Mouse (Mus musculus) limb, embryonic 14.5 days (tissue): ENCODE data around the gene Ces5a. TPM values are rescaled to one million over a fixed set of nuclear protein-coding genes. Genes with fewer than 3 reads are reported as not detected.

Experiments used
- ATAC-seq: fragments of 200-750 bp; cut with Nextera tagmentation; 2 replicates; pipeline ENCODE4 v1.8.0; 2017; ENCODE audit warnings: low read depth, moderate number of reproducible peaks, moderate TSS enrichment; ENCODE audit not compliant: low FRiP score
- DNase-seq: peaks from one replicate; pipeline ENCODE4 v3.0.0-alpha.2; 2015; ENCODE audit warnings: low spot score
- H3K27ac ChIP-seq: fragments of 300-500 bp; sonication (generic); replicated peaks from 2 replicates; pipeline ENCODE4 v1.5.1; 2014; ENCODE audit warnings: low read depth, mild to moderate bottlenecking, low read length, moderate library complexity, mixed read lengths
- H3K27me3 ChIP-seq: fragments of 300-500 bp; sonication (generic); 2 replicates; pipeline ENCODE4 v1.6.1; 2014; ENCODE audit warnings: low read length, mixed read lengths; ENCODE audit not compliant: control insufficient read depth, insufficient read depth
- H3K36me3 ChIP-seq: fragments of 300-500 bp; sonication (generic); 2 replicates; pipeline ENCODE4 v1.6.1; 2014; ENCODE audit warnings: mild to moderate bottlenecking, low read length, moderate library complexity, mixed read lengths; ENCODE audit not compliant: control insufficient read depth, insufficient read depth
- H3K4me1 ChIP-seq: fragments of 300-500 bp; sonication (generic); 2 replicates; pipeline ENCODE4 v1.6.1; 2014; ENCODE audit warnings: antibody characterized with exemption, low read length, mixed read lengths; ENCODE audit not compliant: control insufficient read depth, insufficient read depth
- H3K4me2 ChIP-seq: fragments of 300-500 bp; sonication (generic); replicated peaks from 2 replicates; pipeline ENCODE4 v1.6.1; 2014; ENCODE audit warnings: low read depth, mild to moderate bottlenecking, low read length, moderate library complexity; ENCODE audit not compliant: severe bottlenecking
- H3K4me3 ChIP-seq: fragments of 300-500 bp; sonication (generic); replicated peaks from 2 replicates; pipeline ENCODE4 v1.5.1; 2014; ENCODE audit warnings: low read length
- H3K9ac ChIP-seq: fragments of 300-500 bp; sonication (generic); 2 replicates; pipeline ENCODE4 v1.6.1; 2014; ENCODE audit warnings: mild to moderate bottlenecking, low read depth, low read length, moderate library complexity; ENCODE audit not compliant: severe bottlenecking
- H3K9me3 ChIP-seq: fragments of 300-500 bp; sonication (generic); 2 replicates; pipeline ENCODE4 v1.6.1; 2016; ENCODE audit warnings: low read length; ENCODE audit not compliant: control insufficient read depth
- POLR2A ChIP-seq: fragments of 200-500 bp; IDR thresholded peaks from 2 replicates; pipeline ENCODE4 v1.8.0; 2012; ENCODE audit warnings: inconsistent platforms, mild to moderate bottlenecking, moderate library complexity, borderline replicate concordance; ENCODE audit not compliant: insufficient read depth, insufficient read length; ENCODE audit errors: extremely low read depth
- WGBS: fragments of 180-500 bp; shearing (Covaris S2); extraction: QIAGEN DNeasy Blood & Tissue Kit; methylation state at CpG from one replicate; pipeline ENCODE4 v1.1.7; 2014; 5-methylcytosine and 5-hydroxymethylcytosine counted together
- polyA plus RNA-seq, 2 experiments: library from polyadenylated mRNA; depleted of rRNA in 1 of 2; stranded (reverse) in 1 of 2; unstranded in 1 of 2; fragments of >200 nt; fragmentation: Nextera tagmentation in 1 of 2; extraction: Ambion mirVana in 1 of 2; gene quantifications; 2 replicates each; pipeline versions ENCODE4 v1.2.1 to v1.2.3; 2012 to 2014

Gene Ces5a
- polyA plus RNA-seq (2012; rRNA removed): 0.15 and 0.17 TPM in 2 replicates
- polyA plus RNA-seq (2014; fragmentation: Nextera tagmentation; extraction: Ambion mirVana): 0.11 TPM in 1 of 2 replicates, not detected in the other

DNA sequence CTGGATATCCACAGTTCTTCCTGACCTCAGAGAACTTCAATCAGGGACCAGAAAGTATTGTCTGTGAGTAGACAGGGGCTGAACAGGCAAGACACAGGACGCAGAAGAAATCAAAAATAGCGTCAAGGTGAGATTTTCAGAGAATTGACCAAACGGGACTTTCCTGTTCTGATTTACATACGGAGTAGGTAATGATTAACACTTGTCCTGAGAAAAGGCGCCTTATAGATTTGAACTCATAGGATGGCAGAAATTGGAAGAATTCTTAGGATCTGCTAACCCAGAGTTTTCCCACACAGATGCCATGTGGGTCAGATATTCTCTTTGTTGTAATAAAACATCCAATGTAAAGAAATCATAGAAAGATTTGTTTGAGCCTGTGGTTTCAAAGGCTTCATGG is at the start of gene Ces5a:
TSS of gene Ces5a (minus strand) at position 101 of the 400 bp plus-strand sequence.
- Histone ChIP-seq H3K4me2 (no peak within 1 kb of the TSS), H3K27me3 (no peaks in the 10 kb centered on the region), H3K27ac (no peak within 1 kb of the TSS), H3K4me1 (no peaks in the 10 kb centered on the region), H3K9ac (no peak within 1 kb of the TSS), H3K36me3 (no peaks in the 10 kb centered on the region), H3K9me3 (no peaks in the 10 kb centered on the region), H3K4me3 (no peak within 1 kb of the TSS)
- TF ChIP-seq POLR2A: no peak
- ATAC-seq (no peak), DNase-seq (no peak)
- WGBS: 86% methylated on average over 5 of the region's 5 CpGs

GRCm38 (mm10) chr8:93572841-93573240 is 37.2 kb upstream of the Ces5a start:
- TF ChIP-seq POLR2A: no peak
- no peaks in the 10 kb centered on the region for H3K9me3 ChIP-seq
- H3K36me3 ChIP-seq: no peaks in the 10 kb centered on the region
- H3K27ac ChIP-seq: no peak overlapping the region
- no peaks in the 10 kb centered on the region for H3K27me3 ChIP-seq
- 91% methylated on average over 9 of the region's 9 CpGs for WGBS
- no peak overlapping the region for H3K4me2 ChIP-seq
- no peak for ATAC-seq
- DNase-seq: no peak
- H3K9ac ChIP-seq: no peak overlapping the region
- H3K4me3 ChIP-seq: no peak overlapping the region
- no peaks in the 10 kb centered on the region for H3K4me1 ChIP-seq

DNA sequence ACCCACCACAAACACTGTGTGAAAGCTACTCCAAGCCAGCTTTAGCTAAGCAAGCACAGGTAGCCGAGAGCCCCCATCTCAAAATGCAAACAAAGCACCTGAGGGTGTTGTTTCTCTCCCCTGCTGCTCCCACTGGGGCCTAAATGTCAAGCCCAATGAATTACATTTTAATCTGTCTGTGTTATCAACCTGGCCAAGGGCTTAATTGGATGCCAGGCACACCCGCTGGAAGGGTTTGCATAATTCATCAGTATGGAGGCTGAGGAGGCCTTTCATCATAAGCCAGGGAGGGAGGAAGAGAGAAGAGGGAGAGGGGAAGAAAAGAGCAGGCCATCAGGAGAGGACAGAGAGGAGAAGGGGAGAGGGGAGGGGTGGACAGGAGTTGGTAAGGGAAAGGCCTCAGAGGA is 36.5 kb upstream of the Ces5a start:
- no peaks in the 10 kb centered on the region for H3K27me3 ChIP-seq
- H3K27ac ChIP-seq: no peak overlapping the region
- H3K9me3 ChIP-seq: no peaks in the 10 kb centered on the region
- no peak overlapping the region for H3K4me3 ChIP-seq
- DNase-seq (no peak), ATAC-seq (no peak)
- H3K4me2 ChIP-seq: no peak overlapping the region
- WGBS: 31% methylated on average over 2 of the region's 2 CpGs
- no peaks in the 10 kb centered on the region for H3K36me3 ChIP-seq
- H3K9ac ChIP-seq: no peak overlapping the region
- TF ChIP-seq POLR2A: no peak
- H3K4me1 ChIP-seq: no peaks in the 10 kb centered on the region

- Histone ChIP-seq H3K4me2 (no peak overlapping the region), H3K9ac (no peak overlapping the region), H3K36me3 (no peaks in the 10 kb centered on the region), H3K4me3 (no peak overlapping the region), H3K27ac (no peak overlapping the region), H3K27me3 (no peaks in the 10 kb centered on the region), H3K4me1 (no peaks in the 10 kb centered on the region), H3K9me3 (no peaks in the 10 kb centered on the region)
- WGBS: 43% methylated on average over 9 of the region's 9 CpGs
- DNase-seq (no peak), ATAC-seq (no peak)
- no peak for TF ChIP-seq POLR2A
Observed at GRCm38 (mm10) chr8:93571369-93571985, 35.8 kb upstream of the Ces5a start.

GRCm38 (mm10) chr8:93570186-93570530 is 34.5 kb upstream of the Ces5a start:
- Histone ChIP-seq H3K27ac (no peak overlapping the region), H3K36me3 (no peaks in the 10 kb centered on the region), H3K9ac (no peak overlapping the region), H3K4me2 (no peak overlapping the region), H3K9me3 (no peaks in the 10 kb centered on the region), H3K27me3 (no peaks in the 10 kb centered on the region), H3K4me3 (no peak overlapping the region), H3K4me1 (no peaks in the 10 kb centered on the region)
- TF ChIP-seq POLR2A: no peak
- WGBS: 43% methylated on average over 2 of the region's 2 CpGs
- DNase-seq (no peak), ATAC-seq (no peak)
